Mouse (Mus musculus) retina, postnatal 7 days (tissue): ENCODE data around the gene Fli1.
A peak's percentile ranks its signal among the peaks of the same experiment; 100 is the strongest.

ENCODE experiments used
- DNase-seq: peaks from one replicate; pipeline ENCODE4 v3.0.0-alpha.2; 2012; ENCODE audit warnings: low read depth, low spot score

Fli1 gene

GRCm38 (mm10) chr9:32542212-32543039, at the start of gene Fli1:
Gene Fli1 (minus strand): TSS chr9:32542861.
- DNase-seq, result no peak

GRCm38 (mm10) chr9:32591732-32592582, 49.3 kb upstream of the Fli1 start:
- peak; percentile 67 for DNase-seq

- no peak for DNase-seq
Measured at GRCm38 (mm10) chr9:32590571-32590970, 47.9 kb upstream of the Fli1 start.

- DNase-seq, result peak; percentile 67
Measured at GRCm38 (mm10) chr9:32589900-32590299, 47.2 kb upstream of the Fli1 start.

GRCm38 (mm10) chr9:32585357-32585756, 42.7 kb upstream of the Fli1 start:
- DNase-seq, result no peak

- DNase-seq, result no peak
Measured at GRCm38 (mm10) chr9:32583905-32584304, 41.2 kb upstream of the Fli1 start.

GRCm38 (mm10) chr9:32581851-32582573, 39.4 kb upstream of the Fli1 start:
- DNase-seq, result no peak

GRCm38 (mm10) chr9:32578411-32578810, 35.8 kb upstream of the Fli1 start:
- DNase-seq, result no peak

- DNase-seq, result no peak
Measured at GRCm38 (mm10) chr9:32573638-32574037, 31.0 kb upstream of the Fli1 start.

GRCm38 (mm10) chr9:32571676-32572075, 29.0 kb upstream of the Fli1 start:
- DNase-seq, result no peak

- no peak for DNase-seq
Measured at GRCm38 (mm10) chr9:32570547-32570946, 27.9 kb upstream of the Fli1 start.

- no peak for DNase-seq
Measured at GRCm38 (mm10) chr9:32569261-32569660, 26.6 kb upstream of the Fli1 start.

- DNase-seq, result no peak
Measured at GRCm38 (mm10) chr9:32567603-32568002, 24.9 kb upstream of the Fli1 start.

- DNase-seq, result no peak
Measured at GRCm38 (mm10) chr9:32565309-32565708, 22.6 kb upstream of the Fli1 start.

- no peak for DNase-seq
Measured at GRCm38 (mm10) chr9:32562837-32563236, 20.2 kb upstream of the Fli1 start.

GRCm38 (mm10) chr9:32562409-32562808, 19.7 kb upstream of the Fli1 start:
- no peak for DNase-seq

GRCm38 (mm10) chr9:32561190-32561890, 18.7 kb upstream of the Fli1 start:
- DNase-seq, result no peak

GRCm38 (mm10) chr9:32559859-32560258, 17.2 kb upstream of the Fli1 start:
- no peak for DNase-seq

GRCm38 (mm10) chr9:32559454-32559853, 16.8 kb upstream of the Fli1 start:
- DNase-seq, result no peak

GRCm38 (mm10) chr9:32556313-32556712, 13.7 kb upstream of the Fli1 start:
- DNase-seq, result no peak

- no peak for DNase-seq
Measured at GRCm38 (mm10) chr9:32555279-32555678, 12.6 kb upstream of the Fli1 start.
